Mouse (Mus musculus) ovary, adult 10 weeks (tissue): ENCODE results near the gene Tex38. TPM values are rescaled to one million over a fixed set of nuclear protein-coding genes. Genes with fewer than 3 reads are reported as not detected.

Experiments
- polyA plus RNA-seq: library from polyadenylated mRNA; stranded (reverse); fragments of 350-450 nt; fragmentation: Illumina TruSeq; extraction: RNeasy Lipid Tissue Mini Kit (QIAGEN cat#74804); gene quantifications from one replicate; pipeline ENCODE4 v1.2.3, GENCODE M21; 2014

Tex38 gene
- not detected for polyA plus RNA-seq

GRCm38 (mm10) chr4:115780918-115781317 lies at the start of gene Tex38:
TSS of gene Tex38 (minus strand) at chr4:115781018.

GRCm38 (mm10) chr4:115827888-115828571 lies 47.2 kb upstream of the Tex38 start, which contains the start of gene Mob3c:
TSS of gene Mob3c (plus strand) at chr4:115828092.

GRCm38 (mm10) chr4:115784769-115785510 lies 4.1 kb upstream of the Tex38 start, which contains the start of gene Atpaf1:
TSS of gene Atpaf1 (plus strand) at chr4:115784812.

GRCm38 (mm10) chr4:115737551-115738041 lies 43.2 kb downstream of the Tex38 start, which contains the start of gene Efcab14:
TSS of gene Efcab14 (plus strand) at chr4:115737744.

Other genes with a start within 250 kb of the Tex38 start
- gene Cyp4a31, start 217.4 kb downstream of the Tex38 start, polyA plus RNA-seq, result not detected
- not detected for gene Cyp4a32, start 180.0 kb downstream of the Tex38 start, polyA plus RNA-seq
- gene Cyp4b1, start 133.3 kb downstream of the Tex38 start, polyA plus RNA-seq, result 6.5 TPM
- gene Efcab14, start 43.3 kb downstream of the Tex38 start, polyA plus RNA-seq, result 122 TPM
- 144 TPM for gene Atpaf1, start 3.8 kb upstream of the Tex38 start, polyA plus RNA-seq
- 10.7 TPM for gene Mob3c, start 47.1 kb upstream of the Tex38 start, polyA plus RNA-seq
- gene Mknk1, start 58.2 kb upstream of the Tex38 start, polyA plus RNA-seq, result 10.3 TPM
- gene Kncn, start 103.4 kb upstream of the Tex38 start, polyA plus RNA-seq, result not detected
- not detected for gene 6430628N08Rik, start 109.6 kb upstream of the Tex38 start, polyA plus RNA-seq
- gene Dmbx1, start 158.9 kb upstream of the Tex38 start, polyA plus RNA-seq, result 0.14 TPM
- 1.1 TPM for gene Faah, start 236.9 kb upstream of the Tex38 start, polyA plus RNA-seq